Mouse (Mus musculus) limb, embryonic 11.5 days (tissue): ENCODE measurements around the gene Spout1. TPM values are rescaled to one million over a fixed set of nuclear protein-coding genes. Genes with fewer than 3 reads are reported as not detected.
A peak's percentile ranks its signal among the peaks of the same experiment; 100 is the strongest.

ENCODE experiments used
- ATAC-seq: fragments of 200-750 bp; cut with Nextera tagmentation; 2 replicates; pipeline ENCODE4 v1.8.0; 2017; ENCODE audit warnings: low read depth; ENCODE audit not compliant: insufficient number of reproducible peaks, low FRiP score, low TSS enrichment
- DNase-seq: peaks from one replicate; pipeline ENCODE4 v3.0.0-alpha.2; 2015; ENCODE audit warnings: low spot score
- H3K27ac ChIP-seq: fragments of 300-500 bp; sonication (generic); replicated peaks from 2 replicates; pipeline ENCODE4 v1.5.1; 2014; ENCODE audit warnings: low read depth, mild to moderate bottlenecking, low read length
- H3K27me3 ChIP-seq: fragments of 300-500 bp; sonication (generic); 2 replicates; pipeline ENCODE4 v1.6.1; 2014; ENCODE audit warnings: mild to moderate bottlenecking, low read length, mixed read lengths; ENCODE audit not compliant: control insufficient read depth, insufficient read depth
- H3K36me3 ChIP-seq: fragments of 300-500 bp; sonication (generic); 2 replicates; pipeline ENCODE4 v1.6.1; 2014; ENCODE audit warnings: mild to moderate bottlenecking, low read length, moderate library complexity, mixed read lengths; ENCODE audit not compliant: control insufficient read depth, insufficient read depth
- H3K4me1 ChIP-seq: fragments of 300-500 bp; sonication (generic); 2 replicates; pipeline ENCODE4 v1.6.1; 2014; ENCODE audit warnings: low read length, mixed read lengths; ENCODE audit not compliant: control insufficient read depth, insufficient read depth
- H3K4me2 ChIP-seq: fragments of 300-500 bp; sonication (generic); 2 replicates; pipeline ENCODE4 v1.6.1; 2014; ENCODE audit warnings: low read depth, mild to moderate bottlenecking, moderate library complexity; ENCODE audit not compliant: severe bottlenecking
- H3K4me3 ChIP-seq: fragments of 300-500 bp; sonication (generic); 2 replicates; pipeline ENCODE4 v1.5.1; 2014; ENCODE audit warnings: low read depth, low read length
- H3K9ac ChIP-seq: fragments of 300-500 bp; sonication (generic); 2 replicates; pipeline ENCODE4 v1.6.1; 2014; ENCODE audit warnings: mild to moderate bottlenecking, low read length
- H3K9me3 ChIP-seq: fragments of 300-500 bp; sonication (generic); 2 replicates; pipeline ENCODE4 v1.6.1; 2016; ENCODE audit warnings: low read length; ENCODE audit not compliant: control insufficient read depth
- WGBS: fragments of 180-500 bp; shearing (Covaris S2); extraction: QIAGEN DNeasy Blood & Tissue Kit; methylation state at CpG from one replicate; pipeline ENCODE4 v1.1.7; 2014; 5-methylcytosine and 5-hydroxymethylcytosine counted together
- polyA plus RNA-seq: library from polyadenylated mRNA; unstranded; fragments of >200 nt; fragmentation: Nextera tagmentation; extraction: Ambion mirVana; gene quantifications from 2 replicates; pipeline ENCODE4 v1.2.1, GENCODE M21; 2014

Spout1 gene
- polyA plus RNA-seq, 1 experiment from 2014 or later, result 91.6 TPM

DNA sequence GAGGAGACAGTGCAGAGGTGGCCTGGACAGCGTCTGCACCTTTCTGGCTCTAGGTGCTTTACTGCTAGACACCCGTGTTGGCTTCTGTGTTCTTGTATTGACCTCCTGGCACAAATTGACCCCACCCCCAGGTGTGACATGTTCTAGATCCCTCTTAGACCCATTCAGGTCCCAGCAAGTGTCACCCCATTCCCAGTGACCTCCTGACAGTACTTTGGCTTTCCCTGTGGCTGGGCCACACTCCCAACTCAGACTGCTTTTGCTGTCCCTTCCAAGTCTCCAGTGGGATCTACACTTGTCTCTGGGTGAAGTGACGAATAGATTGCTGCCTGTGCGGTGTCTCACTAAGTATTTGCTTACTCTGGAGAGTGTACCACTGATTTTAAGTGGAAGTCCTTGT, 29.1 kb upstream of the Spout1 start:
- H3K27me3 ChIP-seq, result no peaks in the 10 kb centered on the region
- H3K9me3 ChIP-seq, result no peaks in the 10 kb centered on the region
- DNase-seq (no peak), ATAC-seq (no peak)
- no peak overlapping the region for H3K9ac ChIP-seq
- no peak overlapping the region for H3K27ac ChIP-seq
- 75% methylated on average over 4 of the region's 4 CpGs for WGBS
- peaks cover 4% of the 10 kb centered on the region; the same call in 1 of the 2 replicates for H3K4me1 ChIP-seq
- no peak overlapping the region for H3K4me2 ChIP-seq
- no peak overlapping the region for H3K4me3 ChIP-seq
- no peaks in the 10 kb centered on the region for H3K36me3 ChIP-seq

DNA sequence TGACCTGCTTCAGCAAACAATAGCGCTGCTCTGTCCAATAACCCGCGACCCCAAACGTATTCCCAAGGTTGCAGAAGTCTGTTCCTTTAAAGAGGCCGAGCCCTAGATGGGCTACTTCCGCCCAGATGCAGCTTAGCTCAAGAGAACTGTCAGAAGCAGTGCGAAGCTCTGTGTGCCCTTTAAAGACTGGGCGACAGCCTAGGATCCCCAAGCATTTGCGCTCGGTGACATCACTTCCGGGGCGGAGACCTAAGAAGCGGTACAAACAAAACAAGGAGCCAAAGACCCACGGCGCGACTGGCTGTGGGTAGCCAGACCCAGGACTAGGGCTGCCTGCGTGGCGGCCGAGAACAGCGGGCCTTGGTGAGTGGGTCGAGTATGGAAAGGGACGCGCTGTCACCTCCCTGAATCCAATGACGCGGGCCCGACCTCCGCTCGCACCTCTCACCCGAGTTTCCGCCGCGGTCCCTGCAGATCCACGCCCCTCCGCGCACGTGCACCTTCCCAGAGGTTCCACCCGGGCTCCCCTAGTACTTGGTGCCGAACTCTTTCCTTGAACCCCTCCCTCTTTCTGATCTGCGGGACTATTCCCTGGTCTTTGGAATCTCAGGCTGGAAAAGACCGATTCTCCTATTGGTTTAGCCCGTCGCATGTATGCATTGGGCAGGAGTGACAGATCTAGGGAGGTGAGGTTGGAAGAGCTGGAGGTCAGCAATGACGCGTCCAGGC, 27.5 kb upstream of the Spout1 start, which contains the start of gene Kyat1:
TSS of gene Kyat1 (minus strand) at position 219 of the 729 bp plus-strand sequence.
- ATAC-seq (peak; percentile 84; the same call in 1 of the 2 replicates), DNase-seq (peak; percentile 94)
- peak within 1 kb of the TSS; percentile 35; the same call in 1 of the 2 replicates for H3K9ac ChIP-seq
- no peaks in the 10 kb centered on the region for H3K36me3 ChIP-seq
- WGBS, result under 1% methylated on average over 44 of the region's 44 CpGs
- H3K27me3 ChIP-seq, result no peaks in the 10 kb centered on the region
- H3K4me2 ChIP-seq, result peak within 1 kb of the TSS; percentile 69
- no peak within 1 kb of the TSS for H3K27ac ChIP-seq
- H3K4me1 ChIP-seq, result peaks cover 4% of the 10 kb centered on the region; the same call in 1 of the 2 replicates
- no peaks in the 10 kb centered on the region for H3K9me3 ChIP-seq
- H3K4me3 ChIP-seq, result peak within 1 kb of the TSS; percentile 58

DNA sequence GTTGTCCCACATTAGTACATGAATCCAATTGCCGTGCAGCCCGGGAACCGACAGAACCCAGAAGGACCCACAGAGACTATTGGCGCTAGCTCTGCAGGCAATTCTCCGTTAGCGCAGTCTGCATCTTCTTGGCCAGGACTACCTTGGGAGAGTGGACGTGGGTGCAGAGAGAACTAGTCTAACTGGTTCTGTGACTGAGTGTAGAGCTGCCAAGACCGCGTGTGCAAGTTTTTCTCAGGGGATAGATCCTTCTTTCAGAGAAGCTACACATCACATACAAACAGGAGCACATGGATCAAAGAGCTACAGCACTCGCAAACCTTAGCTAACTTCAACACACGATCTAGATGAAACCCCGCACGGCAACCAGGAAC, 27.0 kb upstream of the Spout1 start:
- H3K4me1 ChIP-seq, result peaks cover 4% of the 10 kb centered on the region; the same call in 1 of the 2 replicates
- no peaks in the 10 kb centered on the region for H3K9me3 ChIP-seq
- ATAC-seq, result no peak
- H3K4me2 ChIP-seq, result peak overlapping the region; percentile 69
- no peak overlapping the region for H3K27ac ChIP-seq
- no peak for DNase-seq
- peak overlapping the region; percentile 58 for H3K4me3 ChIP-seq
- H3K36me3 ChIP-seq, result no peaks in the 10 kb centered on the region
- WGBS, result 3% methylated on average over 13 of the region's 13 CpGs
- H3K27me3 ChIP-seq, result no peaks in the 10 kb centered on the region
- H3K9ac ChIP-seq, result peak overlapping the region; percentile 24; the same call in 1 of the 2 replicates

DNA sequence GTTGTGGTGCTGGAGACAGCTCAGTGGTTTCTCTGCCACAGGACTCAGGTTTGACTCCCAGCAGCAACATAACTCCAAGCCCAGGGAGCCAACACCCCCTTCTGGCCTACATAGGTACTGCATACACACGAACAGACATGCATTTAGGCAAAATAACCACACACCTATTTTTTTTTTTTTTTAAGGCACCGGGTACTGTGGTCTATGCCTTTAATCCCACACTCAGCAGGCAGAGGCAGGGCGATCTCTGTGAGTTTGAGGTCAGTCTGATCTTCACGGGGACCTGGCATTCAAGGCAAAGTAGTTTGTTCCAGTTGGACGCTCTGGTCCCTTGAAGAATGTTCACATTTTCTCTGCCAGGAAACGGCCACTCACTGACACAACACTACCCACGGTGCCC, 25.2 kb upstream of the Spout1 start:
- 77% methylated on average over 7 of the region's 7 CpGs for whole genome bisulfite sequencing
- Histone ChIP-seq H3K4me1 (peaks cover 4% of the 10 kb centered on the region; the same call in 1 of the 2 replicates), H3K9me3 (no peaks in the 10 kb centered on the region), H3K27me3 (no peaks in the 10 kb centered on the region), H3K4me2 (no peak overlapping the region), H3K27ac (no peak overlapping the region), H3K36me3 (no peaks in the 10 kb centered on the region), H3K9ac (no peak overlapping the region), H3K4me3 (no peak overlapping the region)
- ATAC-seq (no peak), DNase-seq (peak; percentile 44)

DNA sequence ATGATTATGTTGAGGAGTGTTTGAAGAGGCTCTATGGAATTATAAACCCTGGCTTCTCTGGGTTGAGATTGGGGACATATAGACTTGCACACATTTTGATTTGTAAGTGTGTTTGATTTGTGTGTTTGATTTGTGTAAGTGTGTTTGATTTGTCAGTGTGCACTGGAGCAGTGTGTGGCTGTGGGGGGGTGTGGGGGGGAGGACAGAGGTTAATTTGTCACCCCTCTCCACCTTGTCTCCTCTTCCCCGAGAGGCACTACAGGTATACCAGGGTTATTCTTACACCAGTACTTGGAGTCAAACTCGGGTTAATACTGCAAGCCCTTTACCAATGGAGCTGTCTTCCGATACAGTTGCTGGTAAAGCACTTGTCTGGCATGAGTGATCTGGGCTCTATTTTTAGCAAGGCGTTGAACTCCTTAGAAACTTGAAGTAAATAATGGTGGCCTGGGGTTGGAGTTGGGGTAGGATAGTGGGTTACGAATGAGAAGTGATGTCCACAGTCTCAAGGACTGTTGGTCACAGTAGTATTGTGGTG, 22.2 kb upstream of the Spout1 start:
- ATAC-seq, result no peak
- H3K27ac ChIP-seq, result no peak overlapping the region
- no peaks in the 10 kb centered on the region for H3K36me3 ChIP-seq
- no peak overlapping the region for H3K4me2 ChIP-seq
- no peak overlapping the region for H3K4me3 ChIP-seq
- H3K9ac ChIP-seq, result no peak overlapping the region
- H3K4me1 ChIP-seq, result peaks cover 4% of the 10 kb centered on the region; the same call in 1 of the 2 replicates
- no peaks in the 10 kb centered on the region for H3K9me3 ChIP-seq
- WGBS, result 89% methylated on average over 5 of the region's 5 CpGs
- DNase-seq, result no peak
- H3K27me3 ChIP-seq, result no peaks in the 10 kb centered on the region

DNA sequence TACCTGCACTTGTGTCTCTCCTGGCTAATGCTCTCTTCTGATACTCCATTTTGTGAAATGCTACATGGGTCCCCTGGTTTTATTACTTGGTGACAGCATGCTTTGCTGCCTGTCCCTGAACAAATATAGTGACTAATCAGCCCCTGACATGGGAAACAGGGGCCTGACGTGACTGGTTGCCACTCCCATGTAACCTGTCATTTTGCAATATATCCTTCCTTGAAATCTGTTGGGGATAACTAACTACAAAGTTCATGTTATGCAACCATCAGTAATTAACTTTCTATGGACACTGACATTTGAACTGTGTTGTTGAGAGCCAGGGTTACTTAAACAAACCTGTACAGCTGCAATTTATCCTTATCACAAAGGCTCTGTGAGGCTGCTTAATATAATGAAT, 21.7 kb upstream of the Spout1 start:
- no peak overlapping the region for H3K4me3 ChIP-seq
- no peaks in the 10 kb centered on the region for H3K36me3 ChIP-seq
- no peaks in the 10 kb centered on the region for H3K27me3 ChIP-seq
- H3K4me1 ChIP-seq, result peaks cover 4% of the 10 kb centered on the region; the same call in 1 of the 2 replicates
- DNase-seq, result no peak
- no peak overlapping the region for H3K9ac ChIP-seq
- 50% methylated on average over 1 of the region's 1 CpGs for WGBS
- H3K27ac ChIP-seq, result no peak overlapping the region
- no peaks in the 10 kb centered on the region for H3K9me3 ChIP-seq
- no peak overlapping the region for H3K4me2 ChIP-seq
- no peak for ATAC-seq

DNA sequence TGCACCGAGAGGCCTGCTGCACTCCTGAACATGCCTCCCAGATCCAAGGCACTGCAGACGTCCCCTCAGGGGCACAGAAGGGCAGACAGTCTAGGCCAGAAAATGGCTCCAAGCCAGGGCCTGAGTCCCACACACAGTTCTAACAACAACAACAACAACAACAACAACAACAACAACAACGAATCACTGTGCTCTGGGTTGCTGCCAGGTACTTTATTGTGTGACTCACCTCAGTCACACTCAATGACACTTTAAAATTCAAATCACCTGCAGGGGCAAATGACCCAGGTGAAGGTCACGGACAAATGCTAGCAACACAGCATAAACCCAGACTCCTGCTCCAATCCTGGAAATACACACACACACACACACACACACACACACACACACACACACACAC, 19.8 kb upstream of the Spout1 start:
- H3K4me1 ChIP-seq, result no peaks in the 10 kb centered on the region
- DNase-seq, result no peak
- H3K4me2 ChIP-seq, result no peak overlapping the region
- H3K9me3 ChIP-seq, result no peaks in the 10 kb centered on the region
- 77% methylated on average over 4 of the region's 4 CpGs for WGBS
- no peak overlapping the region for H3K4me3 ChIP-seq
- H3K27ac ChIP-seq, result no peak overlapping the region
- H3K9ac ChIP-seq, result no peak overlapping the region
- no peak for ATAC-seq
- H3K36me3 ChIP-seq, result no peaks in the 10 kb centered on the region
- H3K27me3 ChIP-seq, result no peaks in the 10 kb centered on the region

DNA sequence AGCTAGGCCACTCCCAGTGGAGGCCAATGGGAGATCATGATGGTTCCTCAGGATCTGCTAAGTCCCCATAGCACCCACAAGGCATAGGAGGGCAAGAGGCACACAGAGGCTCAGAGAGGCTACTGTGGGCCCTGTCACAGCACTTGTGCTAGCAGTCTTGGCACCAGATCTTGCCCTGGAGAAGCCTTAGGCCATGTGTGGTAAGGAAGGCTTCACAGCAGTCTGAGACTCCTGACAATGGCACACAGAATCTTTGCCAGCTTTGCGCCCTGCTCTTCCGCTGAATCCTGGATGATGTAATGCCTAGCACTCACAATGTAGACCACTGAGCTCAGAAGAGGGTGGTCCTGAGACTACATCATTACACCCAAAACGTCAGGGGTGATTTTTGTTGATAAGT, 16.4 kb upstream of the Spout1 start:
- Histone ChIP-seq H3K9ac (no peak overlapping the region), H3K4me1 (no peaks in the 10 kb centered on the region), H3K4me2 (no peak overlapping the region), H3K9me3 (no peaks in the 10 kb centered on the region), H3K27ac (no peak overlapping the region), H3K36me3 (no peaks in the 10 kb centered on the region), H3K4me3 (no peak overlapping the region), H3K27me3 (no peaks in the 10 kb centered on the region)
- no peak for DNase-seq
- no peak for ATAC-seq
- WGBS, result 87% methylated on average over 3 of the region's 3 CpGs
